Mouse (Mus musculus) urinary bladder, postnatal 14 days (tissue): ENCODE results near the gene Samm50.
A peak's percentile ranks its signal among the peaks of the same experiment; 100 is the strongest.

Source experiments
- DNase-seq: peaks from one replicate; pipeline ENCODE4 v3.0.0; 2021; ENCODE audit warnings: low spot score

Gene Samm50

DNA sequence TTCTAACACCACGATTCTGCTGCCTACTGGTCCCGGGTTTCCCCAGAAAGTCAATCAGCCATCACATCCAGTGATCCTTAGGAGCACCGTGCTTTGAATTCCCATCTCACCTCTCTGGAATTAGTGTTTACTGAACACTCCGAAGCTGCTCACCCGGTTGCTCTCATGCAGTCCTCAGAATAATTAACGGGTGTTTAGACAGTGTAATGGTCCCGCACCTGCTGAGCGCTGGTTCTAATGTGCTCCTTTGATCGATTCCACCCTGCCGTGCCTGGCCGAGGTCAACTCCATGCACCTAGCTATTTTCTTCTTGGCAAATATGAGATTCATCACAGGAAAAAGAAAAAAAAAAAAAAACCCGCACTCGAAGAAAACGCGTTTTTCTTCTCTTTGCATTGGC, 46.5 kb downstream of the Samm50 start:
- DNase-seq, result no peak

DNA sequence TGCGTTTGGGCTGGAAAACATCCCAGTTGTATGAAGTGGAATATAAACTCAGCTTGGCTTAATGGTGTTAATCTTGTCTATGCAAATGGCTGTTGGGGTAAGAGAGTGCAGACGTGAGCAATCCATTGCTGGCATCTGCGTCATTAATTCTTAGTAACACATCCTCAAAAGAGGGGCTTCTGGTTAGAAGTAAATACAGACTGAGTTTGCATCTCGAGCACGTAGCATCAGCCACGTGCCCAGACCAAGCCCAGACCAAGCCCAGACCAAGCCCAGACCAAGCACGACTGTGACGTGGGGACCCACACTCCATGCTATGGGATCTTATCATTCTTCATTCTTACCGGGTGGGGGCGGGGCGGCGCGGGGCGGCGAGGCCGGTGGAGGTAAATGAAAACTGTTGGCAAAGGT, 47.0 kb downstream of the Samm50 start:
- no peak for DNase-seq

DNA sequence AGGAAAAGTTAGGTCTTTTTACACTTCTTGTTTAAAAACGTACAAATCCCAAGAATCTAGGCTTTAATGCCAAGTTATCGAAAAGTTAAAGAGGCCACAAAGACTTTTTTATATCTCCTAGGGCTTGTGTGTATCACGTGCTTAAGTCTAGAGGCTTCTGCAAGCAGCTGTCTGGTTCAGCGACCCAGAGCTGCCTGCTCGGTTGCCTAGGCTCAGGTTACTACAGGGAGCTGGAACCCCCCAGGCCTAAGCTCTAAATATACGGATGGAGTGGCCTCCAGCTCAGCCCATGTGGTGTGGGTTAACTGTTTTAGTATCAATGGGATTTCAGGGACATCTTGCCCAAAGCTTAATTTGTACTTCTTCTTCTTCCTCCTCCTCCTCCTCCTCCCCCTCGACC, 49.5 kb downstream of the Samm50 start:
- no peak for DNase-seq

DNA sequence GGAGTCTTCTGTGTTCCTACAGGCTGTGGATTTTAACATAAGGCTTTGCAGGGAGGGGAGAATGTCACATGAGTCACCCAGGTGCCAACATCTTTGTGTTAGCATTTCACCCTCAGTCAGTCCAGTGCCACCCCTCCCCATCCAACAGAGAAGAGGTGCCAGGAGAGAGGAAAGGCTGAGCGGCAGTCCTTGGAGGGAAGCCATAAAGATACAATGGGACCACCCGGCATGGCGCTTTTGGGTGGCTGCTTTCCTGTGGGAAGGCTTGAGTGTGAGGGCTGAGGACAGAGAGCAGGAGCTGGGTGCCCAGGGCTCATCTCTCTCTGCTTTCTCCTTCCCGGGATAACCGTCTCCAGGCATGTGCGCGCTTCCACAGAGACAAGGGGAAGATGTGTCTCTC, 53.1 kb downstream of the Samm50 start:
- DNase-seq, result no peak

DNA sequence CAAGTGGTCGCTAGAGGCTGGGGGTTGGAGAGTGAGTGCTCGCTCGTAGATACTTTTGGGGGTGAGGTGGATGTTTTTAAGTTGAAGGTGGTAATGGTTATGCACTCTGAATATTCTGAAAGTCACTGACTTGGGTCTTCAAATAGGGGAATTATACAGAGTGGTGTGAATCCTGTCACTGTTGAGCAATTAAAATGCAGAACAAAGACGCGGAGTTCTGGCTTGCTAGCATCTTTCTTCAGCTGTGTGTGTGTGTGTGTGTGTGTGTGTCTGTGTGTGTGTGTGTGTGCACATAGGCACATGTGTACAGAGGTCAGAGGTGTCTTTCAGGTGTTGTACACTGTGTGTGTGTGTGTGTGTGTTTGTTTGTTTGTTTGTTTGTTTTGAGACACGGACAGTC, 54.2 kb downstream of the Samm50 start:
- DNase-seq, result no peak

DNA sequence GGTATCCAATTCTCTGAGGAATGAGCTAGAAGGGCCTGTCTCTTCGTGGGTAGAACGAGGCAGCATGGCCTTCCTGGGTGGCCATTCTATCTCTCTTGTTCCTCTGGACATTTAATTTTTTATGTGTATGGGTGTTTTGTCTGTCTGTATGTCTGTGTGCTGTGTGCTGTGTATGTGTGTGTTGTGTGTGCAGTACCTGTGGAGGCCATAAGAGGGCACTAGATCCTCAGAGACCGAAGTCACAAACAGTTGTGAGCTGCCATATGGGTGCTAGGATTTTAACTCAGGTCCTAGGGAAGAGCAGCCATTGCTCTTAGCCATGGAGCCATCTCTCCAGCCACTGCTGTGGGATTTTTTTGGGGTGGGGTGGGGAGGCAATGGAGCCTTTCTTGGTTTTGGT, 55.3 kb downstream of the Samm50 start:
- DNase-seq, result no peak

DNA sequence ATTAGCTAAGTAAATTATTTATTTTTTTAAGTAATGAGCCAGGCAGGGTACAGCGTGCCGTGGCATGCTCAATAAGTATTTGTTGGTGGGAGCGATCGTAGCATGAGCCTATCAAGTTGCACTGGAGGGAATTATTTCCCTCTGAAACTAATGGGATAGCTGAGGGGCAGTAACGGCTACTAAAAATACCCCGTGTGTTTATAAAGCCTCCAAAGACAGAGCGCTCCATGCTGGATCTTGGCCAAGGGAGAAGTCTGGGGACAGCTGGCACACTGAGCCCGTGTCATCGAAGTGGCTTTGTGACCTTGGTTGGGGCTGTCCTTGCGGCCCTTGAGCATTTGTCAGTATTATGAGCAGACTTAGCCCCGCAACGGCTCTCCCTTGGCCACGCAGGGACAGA, 59.2 kb downstream of the Samm50 start:
- no peak for DNase-seq

DNA sequence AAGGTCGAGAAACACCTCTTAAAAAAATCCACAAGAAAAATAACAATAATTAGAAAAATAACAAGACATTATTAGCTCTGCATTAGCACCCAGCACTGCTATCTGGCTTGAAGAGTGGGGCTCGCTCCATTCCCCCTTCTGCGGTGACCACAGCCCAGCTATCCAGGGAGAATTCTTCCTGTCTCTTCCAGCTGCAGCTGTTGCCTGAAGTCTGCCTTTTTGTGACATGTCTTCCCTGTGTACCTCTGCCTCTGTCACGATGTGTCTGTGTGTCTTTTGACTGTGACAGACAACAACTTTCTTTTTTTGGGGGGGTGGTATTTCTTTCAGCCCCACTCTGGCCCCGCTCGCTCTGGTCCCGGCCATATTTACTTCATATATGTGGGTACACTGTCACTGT, 60.6 kb downstream of the Samm50 start:
- DNase-seq, result no peak

DNA sequence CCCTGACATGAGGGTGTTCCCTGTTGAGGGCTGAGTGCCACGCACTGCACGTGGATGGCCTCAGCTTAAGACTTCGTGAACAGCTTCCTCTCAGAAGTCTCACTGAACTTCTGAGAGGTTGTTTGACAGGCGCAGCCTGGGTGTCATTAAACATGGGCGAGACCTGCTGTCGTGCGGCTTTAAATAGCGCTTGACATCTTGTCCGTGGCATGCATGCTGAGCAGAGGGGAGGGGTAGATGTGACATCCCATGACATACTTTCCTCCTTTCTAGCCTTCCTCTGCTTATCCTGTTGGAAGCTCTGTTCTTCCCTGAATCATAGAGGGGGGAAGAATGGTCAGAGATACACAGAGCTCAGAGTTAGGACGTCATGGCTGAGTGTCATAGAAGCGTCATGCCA, 61.7 kb downstream of the Samm50 start:
- DNase-seq, result no peak

DNA sequence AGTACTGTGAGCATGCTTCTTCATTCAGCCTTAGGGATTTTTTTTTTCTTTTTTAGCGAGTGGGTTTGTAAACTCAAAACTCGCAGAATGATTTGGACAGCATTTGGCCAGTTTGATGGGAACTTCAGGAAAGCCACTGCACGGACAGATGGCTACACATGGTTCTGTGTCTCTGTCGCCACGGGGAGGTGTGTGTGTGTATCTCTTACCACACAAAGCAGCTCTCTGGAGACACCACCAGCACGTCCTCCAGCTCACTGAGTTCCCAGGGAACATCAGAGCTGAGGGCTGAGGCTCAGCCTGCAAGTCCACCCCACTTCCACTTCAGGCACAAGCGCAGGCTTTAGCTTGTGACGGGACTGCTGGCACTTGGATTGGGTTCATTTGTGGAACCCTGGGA, 62.3 kb downstream of the Samm50 start:
- DNase-seq, result no peak

DNA sequence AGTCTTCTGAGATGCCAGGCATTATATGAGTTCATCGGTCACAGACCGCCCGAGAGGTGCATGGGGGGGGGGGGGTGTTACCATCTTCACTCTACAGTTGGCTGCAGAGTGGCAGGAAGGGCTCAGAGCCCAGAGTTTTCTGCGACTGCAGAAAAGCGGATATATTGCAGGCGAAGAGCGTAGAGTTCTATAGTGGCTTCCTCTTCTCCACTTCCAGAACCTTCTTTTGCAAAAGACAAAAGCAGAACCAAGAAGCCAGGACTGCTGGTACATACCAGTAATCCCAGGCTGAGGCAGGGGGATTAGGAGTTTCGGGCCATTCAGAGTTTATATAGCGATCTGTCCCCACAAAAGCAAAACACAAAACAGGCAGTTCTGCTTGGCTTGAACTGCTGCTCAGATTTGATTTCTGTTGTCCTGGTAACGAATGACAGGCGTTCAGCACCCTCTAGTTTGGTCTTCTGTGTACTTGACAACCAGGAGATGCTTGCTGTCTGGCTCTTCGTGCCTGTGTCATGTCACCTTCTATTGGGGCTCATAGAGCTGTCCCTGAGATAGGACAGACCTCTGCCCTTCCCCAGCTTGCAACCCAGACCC, 64.3 kb downstream of the Samm50 start:
- DNase-seq, result no peak

DNA sequence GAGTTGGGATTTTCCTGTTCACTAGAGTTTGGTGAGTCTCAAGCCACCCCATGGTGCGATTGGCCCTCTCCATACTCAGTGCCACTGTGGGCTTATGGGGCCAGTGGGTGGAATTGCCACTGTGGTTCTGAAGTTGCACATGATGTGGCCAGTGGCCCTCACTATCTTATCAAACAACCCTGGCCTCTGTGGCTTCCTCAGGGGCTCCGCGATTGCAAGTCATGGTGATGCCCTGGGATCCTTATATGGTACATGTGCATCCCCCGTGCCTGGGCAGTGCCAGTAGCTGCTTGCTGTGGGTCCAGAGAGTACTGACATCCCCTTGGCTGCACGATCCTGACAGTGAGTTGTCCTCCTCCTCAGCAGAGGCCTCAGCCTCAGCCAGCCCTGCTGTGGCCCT, 64.8 kb downstream of the Samm50 start:
- DNase-seq, result no peak

DNA sequence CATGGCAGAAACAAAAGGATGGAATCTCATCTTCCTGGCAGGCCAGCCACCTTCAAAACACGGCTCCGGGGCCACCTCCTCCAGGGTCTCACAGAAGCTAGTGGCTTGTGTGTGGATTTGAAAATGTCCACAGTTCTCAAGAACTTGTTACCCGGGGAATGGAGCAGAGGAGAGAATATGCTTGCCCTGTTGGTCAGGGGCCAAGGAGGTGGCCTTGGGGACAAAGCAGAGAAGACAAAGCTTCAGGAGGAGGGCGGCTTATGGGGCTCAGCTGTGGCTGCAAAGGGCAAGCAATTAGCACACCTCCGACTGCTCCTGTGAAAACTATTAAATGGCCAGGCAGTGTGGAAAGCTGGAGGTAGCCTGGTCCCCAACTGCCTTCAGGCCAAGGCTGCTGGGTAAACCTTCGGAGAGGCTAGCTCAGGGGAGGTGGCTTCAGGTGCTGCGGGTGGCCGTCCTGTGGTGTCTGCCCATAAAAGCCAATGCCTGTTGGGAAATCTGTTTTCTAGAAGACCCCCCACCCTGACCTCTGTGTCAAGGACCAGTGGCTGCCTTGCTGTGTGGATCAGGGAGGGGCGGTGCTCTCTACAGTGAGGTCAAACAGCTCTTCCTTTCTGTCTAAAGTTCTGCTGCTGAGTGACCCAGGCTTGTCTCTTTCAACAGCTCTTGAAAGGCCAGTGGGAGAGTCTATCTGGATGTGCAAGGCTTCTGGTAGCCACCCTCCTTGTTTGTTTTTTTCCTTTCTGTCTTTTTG, 66.7 kb downstream of the Samm50 start:
- no peak for DNase-seq

DNA sequence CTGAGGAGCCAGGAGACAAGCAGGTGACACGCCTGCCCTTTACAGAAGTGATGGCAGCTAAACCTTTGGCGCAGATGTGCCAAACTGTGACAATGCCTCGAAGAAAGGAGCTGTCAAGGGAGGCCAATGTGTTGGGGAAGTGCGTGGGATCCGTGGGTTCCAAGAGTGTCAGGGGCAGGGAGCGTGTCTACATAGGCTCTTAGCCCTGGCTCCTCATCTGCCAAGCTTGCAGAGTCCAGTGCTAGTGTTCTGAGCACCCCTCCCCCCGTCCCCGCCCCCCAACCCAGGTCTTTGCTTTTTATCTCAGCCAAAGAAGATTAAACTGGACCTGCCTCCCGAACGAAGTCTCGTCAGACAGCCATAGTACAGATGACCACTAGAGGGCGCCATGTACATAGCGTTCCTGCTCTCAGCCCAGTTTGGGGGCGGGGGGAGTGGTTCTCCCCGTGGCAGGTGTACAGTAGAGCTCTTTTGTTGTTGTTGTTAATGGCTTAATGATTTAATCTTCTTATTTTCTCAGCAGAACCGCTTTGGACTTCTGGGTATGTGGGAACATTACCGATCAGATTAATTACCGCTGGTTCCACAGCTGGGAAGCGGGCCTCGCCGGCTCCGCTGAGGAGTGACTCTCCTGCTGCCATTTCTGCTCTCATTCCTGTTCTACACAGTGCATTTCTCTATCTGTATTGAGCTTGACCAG, 68.2 kb downstream of the Samm50 start:
- DNase-seq, result peak; percentile 84

DNA sequence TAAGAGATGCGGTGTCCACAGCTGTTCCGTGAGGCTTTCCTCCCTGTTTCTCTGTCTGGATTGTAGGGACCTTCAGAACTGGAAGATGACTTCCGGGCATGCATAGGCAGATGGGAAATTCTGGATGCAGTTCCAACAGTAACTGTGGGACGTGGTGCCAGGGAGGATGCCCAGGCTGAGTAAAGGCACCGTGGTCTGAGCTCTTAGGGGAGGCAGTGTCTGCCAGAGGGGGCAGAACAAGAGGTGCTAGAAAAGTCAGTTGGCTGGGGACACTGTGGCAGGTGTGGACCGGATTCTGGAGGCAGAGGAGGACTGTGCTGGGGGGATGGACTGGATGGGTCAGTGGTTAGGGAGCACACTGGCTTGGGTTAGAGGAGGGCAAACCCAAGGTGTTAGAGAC, 70.6 kb downstream of the Samm50 start:
- DNase-seq, result no peak

DNA sequence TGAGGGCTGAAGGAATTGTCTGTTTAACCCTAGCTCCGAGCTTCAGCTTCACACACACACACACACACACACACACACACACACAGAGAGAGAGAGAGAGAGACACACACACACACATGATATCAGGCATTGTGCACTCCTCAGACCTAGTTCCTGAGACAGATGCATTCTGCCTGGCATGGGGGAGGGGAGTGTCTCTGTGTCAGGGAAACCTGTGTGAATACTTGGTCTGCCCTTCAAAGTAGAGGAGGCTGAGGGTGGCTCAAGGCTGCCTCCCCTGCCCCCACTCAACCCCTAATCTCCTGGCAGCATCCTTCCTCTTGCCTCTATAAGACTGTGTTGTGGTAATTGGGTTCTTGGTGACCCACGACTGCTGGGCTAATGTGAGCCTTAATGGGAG, 71.5 kb downstream of the Samm50 start:
- DNase-seq, result no peak

DNA sequence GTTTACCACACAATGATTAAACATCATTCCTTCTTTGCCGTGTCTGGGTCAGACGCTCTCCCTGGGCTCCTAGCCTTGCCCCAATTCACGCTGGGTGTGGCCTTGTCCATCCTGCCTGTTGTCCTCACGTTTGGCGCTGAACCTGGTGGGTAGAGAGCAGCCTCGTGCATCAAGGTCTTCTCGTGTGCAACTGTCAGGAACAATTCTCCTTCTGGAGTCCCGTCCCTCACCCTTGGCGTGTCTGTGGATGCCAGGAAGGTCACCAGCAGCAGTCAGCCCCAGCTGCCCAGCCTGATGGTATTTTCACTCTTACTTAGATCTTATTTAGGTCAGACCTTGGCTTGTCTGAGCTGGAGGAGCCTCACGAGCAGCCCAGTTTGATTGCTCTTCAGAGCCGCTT, 73.1 kb downstream of the Samm50 start:
- DNase-seq, result no peak

DNA sequence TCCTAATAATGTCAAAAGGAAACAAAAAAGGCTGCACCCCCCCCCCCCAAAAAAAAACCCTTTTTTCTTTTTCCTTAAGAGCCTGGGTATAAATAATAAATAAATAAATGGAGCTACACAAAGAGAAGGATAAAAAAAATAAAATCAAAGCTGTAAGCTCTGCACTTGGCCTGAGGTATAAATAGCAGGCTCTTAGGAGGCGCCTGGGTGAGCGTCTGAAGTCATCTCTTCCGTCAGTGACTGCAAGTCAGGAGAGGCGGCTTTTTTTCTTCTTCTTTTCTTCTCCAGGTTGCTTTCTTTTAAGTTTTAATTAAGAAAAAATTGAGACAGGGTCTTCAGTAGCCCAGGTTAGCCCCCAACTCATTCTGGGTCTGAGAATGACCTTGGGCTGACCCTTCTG, 74.2 kb downstream of the Samm50 start:
- no peak for DNase-seq
